Mouse (Mus musculus) adipose tissue, adult 10 weeks (tissue): ENCODE measurements around the gene Aqp11. TPM values are rescaled to one million over a fixed set of nuclear protein-coding genes. Genes with fewer than 3 reads are reported as not detected.

Experiments
- polyA plus RNA-seq: library from polyadenylated mRNA; stranded (reverse); fragments of 350-450 nt; fragmentation: Illumina TruSeq; extraction: RNeasy Lipid Tissue Mini Kit (QIAGEN cat#74804); gene quantifications from one replicate; pipeline ENCODE4 v1.2.3, GENCODE M21; 2014; ENCODE audit warnings: low read depth, low replicate concordance

Aqp11 gene
- polyA plus RNA-seq = 15.7 TPM

GRCm38 (mm10) chr7:97737638-97738456, at the start of gene Aqp11:
Aqp11 (minus strand) TSS chr7:97738289.

GRCm38 (mm10) chr7:97696506-97697254, 41.4 kb downstream of the Aqp11 start, which contains the start of gene Clns1a:
Clns1a (plus strand) TSS chr7:97696634.

Other genes with a start within 250 kb of the Aqp11 start
- 73.6 TPM for gene Aamdc, start 158.8 kb downstream of the Aqp11 start, polyA plus RNA-seq
- 10.2 TPM for gene Rsf1, start 158.4 kb downstream of the Aqp11 start, polyA plus RNA-seq
- gene Clns1a, start 41.7 kb downstream of the Aqp11 start, polyA plus RNA-seq = 42.9 TPM
- gene Pak1, start 50.3 kb upstream of the Aqp11 start, polyA plus RNA-seq = 11.0 TPM
- gene Gdpd4, start 181.7 kb upstream of the Aqp11 start, polyA plus RNA-seq = 0.41 TPM